Mouse (Mus musculus): ENCODE results near the gene Exosc1.

GRCm38 (mm10) chr19:41888191-41888590 lies 45.0 kb downstream of the Exosc1 start:
- TF ChIP-seq CTCF (IDR thresholded peaks at IDR 0.05; ENCODE audit: low read depth, low read length) (no peak), TAL1 (conservative IDR thresholded peaks at IDR 0.05; ENCODE audit: low read depth, low read length) (peak; percentile 53), POLR2AphosphoS5 (IDR thresholded peaks at IDR 0.05; ENCODE audit: insufficient replicate concordance, low read depth, low read length) (no peak)

Data from G1E (cell line).